Mouse (Mus musculus) C2C12 (cell line): ENCODE data around the gene Spz1. TPM values are rescaled to one million over a fixed set of nuclear protein-coding genes. Genes with fewer than 3 reads are reported as not detected.

Experiments
- H3K27me3 ChIP-seq: one replicate; pipeline ENCODE4 v1.6.1; 2011; ENCODE audit not compliant: control insufficient read depth, insufficient read depth, insufficient read length
- H3K36me3 ChIP-seq: one replicate; pipeline ENCODE4 v1.6.1; 2011; ENCODE audit not compliant: control insufficient read depth, insufficient read depth
- H3K4me3 ChIP-seq: one replicate; pipeline ENCODE4 v1.5.1; 2011; ENCODE audit warnings: mild to moderate bottlenecking, control low read depth; ENCODE audit not compliant: poor library complexity, insufficient read depth, severe bottlenecking
- H3K79me2 ChIP-seq: one replicate; pipeline ENCODE4 v1.6.1; 2011; ENCODE audit not compliant: control insufficient read depth, insufficient read depth
- H3K79me3 ChIP-seq: one replicate; pipeline ENCODE4 v1.6.1; 2011; ENCODE audit warnings: low read depth, control low read depth
- H3ac ChIP-seq: one replicate; pipeline ENCODE3; 2011; ENCODE audit warnings: low read depth; ENCODE audit not compliant: control insufficient read depth, insufficient read length
- CEBPB ChIP-seq: IDR thresholded peaks from one replicate; pipeline ENCODE4 v1.6.1; 2011; ENCODE audit warnings: low read depth, mild to moderate bottlenecking, control low read depth, moderate library complexity
- CTCF ChIP-seq: IDR thresholded peaks from one replicate; pipeline ENCODE4 v1.5.1; 2011; ENCODE audit not compliant: control insufficient read depth, insufficient read depth, insufficient read length
- FOSL1 ChIP-seq: IDR thresholded peaks from one replicate; pipeline ENCODE4 v1.8.0; 2011; ENCODE audit warnings: mild to moderate bottlenecking, low read length; ENCODE audit not compliant: poor library complexity, insufficient read depth, severe bottlenecking
- MAX ChIP-seq: IDR thresholded peaks from one replicate; pipeline ENCODE4 v1.6.1; 2011; ENCODE audit warnings: mild to moderate bottlenecking, control low read depth
- MYOD1 ChIP-seq: IDR thresholded peaks from one replicate; pipeline ENCODE4 v1.6.1; 2011; ENCODE audit warnings: low read depth; ENCODE audit not compliant: control insufficient read depth, insufficient read length
- MYOG ChIP-seq: IDR thresholded peaks from one replicate; pipeline ENCODE4 v1.6.1; 2011; ENCODE audit not compliant: control insufficient read depth, insufficient read length; ENCODE audit errors: extremely low read depth
- USF1 ChIP-seq: IDR thresholded peaks from one replicate; pipeline ENCODE4 v1.6.1; 2011; ENCODE audit warnings: low read depth, mild to moderate bottlenecking, control low read depth, moderate library complexity
- polyA plus RNA-seq: library from polyadenylated mRNA; unstranded; fragments of >200 nt; fragmentation: generic; extraction: Trizol; gene quantifications from one replicate; pipeline ENCODE4 v1.2.1, GENCODE M21; 2012; ENCODE audit warnings: missing spikeins

The Spz1 gene
- polyA plus RNA-seq, 1 experiment, result 0.06 TPM

- Histone ChIP-seq H3K79me3 (peaks cover 4% of the 10 kb centered on the region), H3K79me2 (peaks cover 4% of the 10 kb centered on the region), H3ac (no peak overlapping the region), H3K4me3 (no peak overlapping the region), H3K27me3 (no peaks in the 10 kb centered on the region), H3K36me3 (no peaks in the 10 kb centered on the region)
- no peak for TF ChIP-seq CEBPB
- no peak for TF ChIP-seq MAX
- TF ChIP-seq CTCF, result no peak
- no peak for TF ChIP-seq MYOG
- no peak for TF ChIP-seq USF1
- no peak for TF ChIP-seq MYOD1
- TF ChIP-seq FOSL1, result no peak
These were observed 42.2 kb downstream of the Spz1 start for GRCm38 (mm10) chr13:92533801-92534200.

- TF ChIP-seq MAX (no peak), USF1 (no peak), MYOD1 (no peak), FOSL1 (no peak), MYOG (no peak), CEBPB (no peak)
These were observed 43.8 kb downstream of the Spz1 start for GRCm38 (mm10) chr13:92532216-92532615.

GRCm38 (mm10) chr13:92531237-92531636 lies 44.7 kb downstream of the Spz1 start:
- Histone ChIP-seq H3K27me3 (no peaks in the 10 kb centered on the region), H3K4me3 (peak overlapping the region; percentile 49), H3K79me2 (peaks cover 17% of the 10 kb centered on the region), H3K79me3 (peaks cover 8% of the 10 kb centered on the region), H3ac (peak overlapping the region; percentile 88), H3K36me3 (no peaks in the 10 kb centered on the region)
- TF ChIP-seq MYOG (no peak), MAX (no peak), FOSL1 (no peak)

More at GRCm38 (mm10) chr13:92532216-92532615, 43.8 kb downstream of the Spz1 start:
- H3ac ChIP-seq, result no peak overlapping the region
- no peaks in the 10 kb centered on the region for H3K27me3 ChIP-seq
- H3K79me2 ChIP-seq, result peaks cover 9% of the 10 kb centered on the region
- H3K4me3 ChIP-seq, result no peak overlapping the region
- no peaks in the 10 kb centered on the region for H3K36me3 ChIP-seq
- peaks cover 6% of the 10 kb centered on the region for H3K79me3 ChIP-seq

GRCm38 (mm10) chr13:92530721-92531211 lies 45.2 kb downstream of the Spz1 start, which contains the start of gene Zfyve16:
Gene Zfyve16 (minus strand): TSS chr13:92530868.
- Histone ChIP-seq H3ac (peak within 1 kb of the TSS; percentile 88), H3K4me3 (peak within 1 kb of the TSS; percentile 49), H3K36me3 (no peaks in the 10 kb centered on the region), H3K79me2 (peaks cover 17% of the 10 kb centered on the region), H3K79me3 (peaks cover 8% of the 10 kb centered on the region), H3K27me3 (no peaks in the 10 kb centered on the region)
- no peak for TF ChIP-seq MYOG
- peak; percentile 68 for TF ChIP-seq MAX

GRCm38 (mm10) chr13:92529828-92530720 lies 45.9 kb downstream of the Spz1 start:
- Histone ChIP-seq H3K79me3 (peaks cover 12% of the 10 kb centered on the region), H3ac (peak overlapping the region; percentile 88), H3K79me2 (peaks cover 23% of the 10 kb centered on the region), H3K27me3 (no peaks in the 10 kb centered on the region), H3K4me3 (peak overlapping the region; percentile 49), H3K36me3 (no peaks in the 10 kb centered on the region)
- TF ChIP-seq CEBPB, result no peak
- no peak for TF ChIP-seq MAX
- TF ChIP-seq CTCF, result no peak
- TF ChIP-seq MYOD1, result no peak
- TF ChIP-seq USF1, result no peak
- TF ChIP-seq MYOG, result no peak
- TF ChIP-seq FOSL1, result no peak

Other genes with a start within 250 kb of the Spz1 start
- gene Dhfr, start 221.4 kb downstream of the Spz1 start, polyA plus RNA-seq, result 9.4 TPM
- 5.4 TPM for gene Msh3, start 221.2 kb downstream of the Spz1 start, polyA plus RNA-seq
- gene Ankrd34b, start 150.3 kb downstream of the Spz1 start, polyA plus RNA-seq, result not detected
- gene Fam151b, start 92.2 kb downstream of the Spz1 start, polyA plus RNA-seq, result 0.57 TPM
- gene Zfyve16, start 45.3 kb downstream of the Spz1 start, polyA plus RNA-seq, result 2.6 TPM
- gene Serinc5, start 34.9 kb upstream of the Spz1 start, polyA plus RNA-seq, result 2.8 TPM
- gene Thbs4, start 218.6 kb upstream of the Spz1 start, polyA plus RNA-seq, result not detected